27 mouse cellular contexts compared by ENCODE assay signal in genomic region chr12:104947911-104948310, GRCm38 (mm10).
"Had no signal": no experiment of that assay in that cellular context is flagged by ENCODE, and none has a peak within 500 bp of the region (broad histone marks: within the 10 kb centered on the region; RNA-seq: fewer than 3 reads in every experiment).

No protein-coding gene starts in this region.

- H3K27me3 ChIP-seq: heart, embryonic 13.5 days; heart, embryonic 15.5 days; hindbrain, embryonic 15.5 days; liver, embryonic 13.5 days; liver, embryonic 15.5 days had no signal

- H3K4me2 ChIP-seq: heart, embryonic 11.5 days; heart, embryonic 13.5 days; heart, embryonic 15.5 days; hindbrain, embryonic 13.5 days; hindbrain, embryonic 15.5 days; limb, embryonic 12.5 days; liver, embryonic 11.5 days; liver, embryonic 13.5 days; liver, embryonic 15.5 days had no signal

- H3K9ac ChIP-seq: heart, embryonic 13.5 days; heart, embryonic 15.5 days; hindbrain, embryonic 13.5 days; hindbrain, embryonic 15.5 days; limb, embryonic 12.5 days; liver, embryonic 13.5 days; liver, embryonic 15.5 days had no signal

- H3K36me3 ChIP-seq: hindbrain, embryonic 13.5 days; hindbrain, embryonic 15.5 days; limb, embryonic 10.5 days had no signal

- H3K9me3 ChIP-seq: heart, embryonic 13.5 days; heart, embryonic 15.5 days; hindbrain, embryonic 13.5 days; hindbrain, embryonic 15.5 days; liver, embryonic 13.5 days; liver, embryonic 15.5 days had no signal

- H3K27ac ChIP-seq: heart, adult 2 months; heart, embryonic 13.5 days; heart, embryonic 15.5 days; hindbrain, embryonic 13.5 days; hindbrain, embryonic 15.5 days; hindbrain, postnatal 0 days; kidney, postnatal 0 days; left cerebral cortex, adult 2 months; limb, embryonic 10.5 days; limb, embryonic 12.5 days; liver, embryonic 13.5 days; liver, embryonic 15.5 days had no signal

- H3K4me1 ChIP-seq: heart, embryonic 13.5 days; heart, embryonic 15.5 days; hindbrain, embryonic 13.5 days; hindbrain, embryonic 15.5 days; limb, embryonic 12.5 days; liver, embryonic 13.5 days had no signal

- DNase-seq: gastrocnemius, postnatal 14 days; gastrocnemius, postnatal 36 days; heart, adult 11 months; heart, adult 2 months; heart, postnatal 14 days; heart, postnatal 36 days; kidney, adult 18-20 months; kidney, adult 8-10 months; kidney, postnatal 14 days; kidney, postnatal 36 days; layer of hippocampus, adult 9-11 months; layer of hippocampus, postnatal 36 days; liver; liver, embryonic 13.5 days had no signal

- ATAC-seq: hindbrain, postnatal 0 days; intestine, embryonic 16.5 days had no signal

- H3K4me3 ChIP-seq: heart, adult 2 months; heart, embryonic 13.5 days; heart, embryonic 15.5 days; hindbrain, embryonic 13.5 days; hindbrain, embryonic 15.5 days; left cerebral cortex, adult 2 months; limb, embryonic 10.5 days; limb, embryonic 12.5 days; liver, embryonic 13.5 days; liver, embryonic 15.5 days had no signal
